Mouse (Mus musculus) cerebellum, adult 2 months (tissue): ENCODE results near the gene Zbtb8os. TPM values are rescaled to one million over a fixed set of nuclear protein-coding genes. Genes with fewer than 3 reads are reported as not detected.
A peak's percentile ranks its signal among the peaks of the same experiment; 100 is the strongest.

Source experiments
- DNase-seq, 2 experiments: peaks; one replicate each; pipeline ENCODE4 v3.0.0; 2021
- H3K27ac ChIP-seq: fragments of 200-500 bp; 2 replicates; pipeline ENCODE4 v1.5.1; 2012; ENCODE audit warnings: low read length, control low read depth, inconsistent platforms; ENCODE audit not compliant: insufficient read depth
- H3K27me3 ChIP-seq: fragments of 200-500 bp; 2 replicates; pipeline ENCODE4 v1.6.1; 2012; ENCODE audit warnings: inconsistent platforms, mild to moderate bottlenecking, low read length, moderate library complexity; ENCODE audit not compliant: control insufficient read depth, insufficient read depth
- H3K4me1 ChIP-seq: fragments of 200-500 bp; 2 replicates; pipeline ENCODE4 v1.6.1; 2011; ENCODE audit warnings: low read length; ENCODE audit not compliant: control insufficient read depth, insufficient read depth
- H3K4me3 ChIP-seq: fragments of 200-500 bp; replicated peaks from 2 replicates; pipeline ENCODE3; 2011; ENCODE audit warnings: mild to moderate bottlenecking, low read depth, low read length, control low read depth; ENCODE audit not compliant: insufficient read depth
- CTCF ChIP-seq: fragments of 200-500 bp; IDR thresholded peaks from 2 replicates; pipeline ENCODE4 v1.5.1; 2011; ENCODE audit warnings: low read depth, mild to moderate bottlenecking, control low read depth, low read length, moderate library complexity, borderline replicate concordance; ENCODE audit not compliant: insufficient read depth
- POLR2A ChIP-seq: fragments of 200-500 bp; IDR thresholded peaks from 2 replicates; pipeline ENCODE4 v1.6.1; 2011; ENCODE audit warnings: low read length, control low read depth, borderline replicate concordance; ENCODE audit not compliant: insufficient read depth
- WGBS: fragments of 180-500 bp; shearing (Covaris S2); methylation state at CpG from one replicate; pipeline ENCODE4 v1.1.7; 2018; 5-methylcytosine and 5-hydroxymethylcytosine counted together
- polyA plus RNA-seq: library from polyadenylated mRNA; depleted of rRNA; stranded (reverse); fragments of >200 nt; gene quantifications from 2 replicates; pipeline ENCODE4 v1.2.3, GENCODE M21; 2012

Zbtb8os gene
- polyA plus RNA-seq, 1 experiment = 35.3 TPM

DNA sequence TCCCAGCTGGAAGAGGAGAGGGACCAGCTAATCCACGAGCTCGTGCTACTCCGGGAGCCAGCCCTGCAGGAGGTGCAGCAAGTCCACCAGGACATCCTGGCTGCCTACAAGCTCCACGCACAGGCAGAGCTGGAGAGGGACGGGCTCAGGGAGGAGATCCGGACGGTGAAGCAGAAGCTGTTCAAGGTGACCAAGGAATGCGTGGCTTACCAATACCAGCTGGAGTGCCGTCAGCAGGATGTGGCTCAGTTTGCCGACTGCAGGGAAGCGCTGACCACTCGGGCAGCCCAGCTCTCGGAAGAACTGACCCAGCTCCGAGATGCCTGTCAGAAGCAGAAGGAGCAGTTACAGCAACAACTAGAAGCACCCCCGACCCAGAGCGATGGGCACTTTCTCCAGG, 41.8 kb upstream of the Zbtb8os start:
- 31% methylated on average over 16 of the region's 16 CpGs for WGBS
- H3K4me1 ChIP-seq = peaks cover 3% of the 10 kb centered on the region; the same call in 1 of the 2 replicates
- no peak for DNase-seq
- no peaks in the 10 kb centered on the region for H3K27me3 ChIP-seq
- H3K4me3 ChIP-seq = peak overlapping the region; percentile 23
- TF ChIP-seq POLR2A (no peak), CTCF (no peak)
- no peak overlapping the region for H3K27ac ChIP-seq

DNA sequence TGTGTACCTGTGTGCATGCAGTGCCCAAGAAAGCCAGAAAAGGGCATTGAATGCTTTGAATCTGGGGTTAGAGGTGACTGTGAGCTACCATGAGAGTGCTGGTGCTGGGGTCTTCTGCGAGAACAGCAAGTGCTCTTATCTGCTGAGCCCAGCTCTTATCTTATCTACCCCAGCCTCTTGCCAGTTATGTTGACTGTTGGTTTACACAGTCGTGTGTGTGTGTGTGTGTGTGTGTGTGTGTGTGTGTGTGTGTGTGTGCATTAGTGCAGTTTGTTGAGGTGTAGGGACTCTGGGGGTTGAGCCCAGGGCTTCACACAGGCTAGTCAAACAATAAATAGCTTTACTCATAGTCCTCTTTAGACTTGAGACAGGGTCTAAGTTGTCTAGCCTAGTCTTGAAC, 40.3 kb upstream of the Zbtb8os start:
- Histone ChIP-seq H3K4me1 (peaks cover 3% of the 10 kb centered on the region; the same call in 1 of the 2 replicates), H3K27ac (no peak overlapping the region), H3K4me3 (no peak overlapping the region), H3K27me3 (no peaks in the 10 kb centered on the region)
- TF ChIP-seq CTCF (no peak), POLR2A (no peak)
- WGBS = 87% methylated on average over 2 of the region's 2 CpGs
- no peak for DNase-seq

DNA sequence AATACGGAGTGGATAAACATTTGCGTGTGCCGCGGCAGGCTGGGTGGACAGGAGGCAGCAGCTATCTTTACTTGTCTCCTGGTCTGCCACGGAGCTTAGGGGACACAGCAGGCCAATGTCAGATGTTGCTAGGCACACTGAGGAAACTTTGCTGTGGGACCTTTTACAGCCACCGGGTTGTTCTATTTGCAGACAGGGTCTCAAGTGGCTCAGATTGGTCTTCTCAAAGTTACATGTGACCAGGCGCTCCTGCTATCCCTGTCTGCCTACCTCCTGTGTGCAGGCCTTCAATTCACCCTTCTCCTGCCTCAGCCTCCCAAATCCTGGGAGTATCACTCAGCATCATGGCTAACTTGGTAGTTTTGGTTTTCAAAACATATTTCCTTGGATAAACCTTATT, 39.4 kb upstream of the Zbtb8os start:
- H3K4me3 ChIP-seq = no peak overlapping the region
- no peak overlapping the region for H3K27ac ChIP-seq
- H3K27me3 ChIP-seq = no peaks in the 10 kb centered on the region
- 89% methylated on average over 7 of the region's 7 CpGs for WGBS
- peaks cover 3% of the 10 kb centered on the region; the same call in 1 of the 2 replicates for H3K4me1 ChIP-seq
- TF ChIP-seq POLR2A = no peak
- no peak for TF ChIP-seq CTCF
- DNase-seq = no peak

DNA sequence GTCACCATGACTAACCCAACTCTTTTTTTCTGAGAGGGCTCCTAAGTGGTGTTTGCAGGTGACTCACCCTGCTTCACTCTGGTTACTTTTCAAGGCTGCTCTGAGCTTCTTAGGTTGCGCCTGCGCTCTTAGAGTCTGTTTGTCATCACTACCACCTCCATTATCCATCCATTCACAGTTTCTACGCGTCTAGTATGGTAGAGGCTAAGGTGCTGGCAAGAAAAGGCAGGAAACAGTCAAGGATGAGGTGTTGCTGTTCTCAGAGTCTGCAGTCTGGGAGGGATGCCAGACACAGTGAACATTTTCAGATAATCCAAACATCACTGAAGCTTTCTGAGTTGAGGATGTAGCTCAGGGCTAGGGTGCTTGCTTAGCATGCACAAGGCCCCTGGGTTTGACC, 37.8 kb upstream of the Zbtb8os start:
- 83% methylated on average over 4 of the region's 4 CpGs for WGBS
- Histone ChIP-seq H3K27ac (no peak overlapping the region), H3K4me1 (peaks cover 3% of the 10 kb centered on the region; the same call in 1 of the 2 replicates), H3K4me3 (no peak overlapping the region), H3K27me3 (no peaks in the 10 kb centered on the region)
- DNase-seq = no peak
- TF ChIP-seq CTCF (no peak), POLR2A (no peak)

DNA sequence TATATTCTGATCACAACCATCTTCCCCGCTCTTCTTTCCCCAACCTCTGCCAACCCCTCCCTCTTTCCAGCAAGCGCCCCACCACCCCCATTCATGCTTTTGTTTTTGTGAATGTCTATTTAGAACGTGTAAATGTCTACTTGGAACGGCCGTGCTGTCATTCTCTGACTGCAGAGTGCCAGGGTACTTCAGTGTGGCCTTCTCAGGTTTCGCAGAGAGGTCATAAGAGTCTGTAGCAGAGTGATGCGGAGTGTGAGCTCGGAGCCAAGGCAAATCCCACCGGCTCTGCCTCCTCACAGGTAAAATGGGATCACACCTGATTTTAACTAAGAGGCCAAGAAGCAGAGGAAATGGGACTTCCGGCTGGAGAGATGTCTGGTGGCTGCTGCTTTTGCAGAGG, 36.4 kb upstream of the Zbtb8os start:
- Histone ChIP-seq H3K4me1 (peaks cover under 1% of the 10 kb centered on the region; the same call in 1 of the 2 replicates), H3K27ac (no peak overlapping the region), H3K4me3 (no peak overlapping the region), H3K27me3 (no peaks in the 10 kb centered on the region)
- 70% methylated on average over 10 of the region's 10 CpGs for WGBS
- no peak for DNase-seq
- TF ChIP-seq CTCF = no peak
- no peak for TF ChIP-seq POLR2A

GRCm38 (mm10) chr4:129303401-129303800, 32.1 kb upstream of the Zbtb8os start:
- H3K27ac ChIP-seq = no peak overlapping the region
- 27% methylated on average over 5 of the region's 5 CpGs for WGBS
- no peaks in the 10 kb centered on the region for H3K27me3 ChIP-seq
- H3K4me1 ChIP-seq = peaks cover 5% of the 10 kb centered on the region; the same call in 1 of the 2 replicates
- DNase-seq = no peak
- TF ChIP-seq CTCF (no peak), POLR2A (no peak)
- H3K4me3 ChIP-seq = no peak overlapping the region

GRCm38 (mm10) chr4:129303816-129304215, 31.7 kb upstream of the Zbtb8os start:
- TF ChIP-seq POLR2A (no peak), CTCF (no peak)
- H3K4me3 ChIP-seq = no peak overlapping the region
- WGBS = 72% methylated on average over 9 of the region's 9 CpGs

DNA sequence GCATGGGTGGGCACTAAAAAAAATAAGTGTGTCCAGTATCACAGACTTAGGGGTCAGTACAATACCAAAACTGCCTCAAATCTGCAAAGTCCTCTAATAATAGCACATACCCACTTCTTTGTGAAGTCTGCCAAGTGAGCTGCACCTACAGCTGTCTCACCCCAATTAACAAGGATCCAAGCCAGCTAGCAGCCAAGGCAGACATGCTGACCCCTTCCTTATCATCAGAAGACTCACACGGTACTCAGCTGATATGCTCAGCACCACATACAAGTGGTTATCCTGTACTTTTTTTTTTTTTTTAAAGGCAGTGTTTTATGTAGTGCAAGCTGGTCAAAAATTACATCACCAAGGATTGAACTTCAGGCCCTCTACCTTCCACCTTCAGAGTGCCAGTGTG, 31.2 kb upstream of the Zbtb8os start:
- TF ChIP-seq CTCF = no peak
- TF ChIP-seq POLR2A = no peak
- H3K4me1 ChIP-seq = peaks cover 5% of the 10 kb centered on the region; the same call in 1 of the 2 replicates
- H3K4me3 ChIP-seq = no peak overlapping the region
- no peak overlapping the region for H3K27ac ChIP-seq
- no peak for DNase-seq
- 17% methylated on average over 1 of the region's 1 CpGs for whole genome bisulfite sequencing
- no peaks in the 10 kb centered on the region for H3K27me3 ChIP-seq

More at GRCm38 (mm10) chr4:129303816-129304215, 31.7 kb upstream of the Zbtb8os start:
- DNase-seq = no peak
- Histone ChIP-seq H3K27ac (no peak overlapping the region), H3K4me1 (peaks cover 5% of the 10 kb centered on the region; the same call in 1 of the 2 replicates), H3K27me3 (no peaks in the 10 kb centered on the region)

DNA sequence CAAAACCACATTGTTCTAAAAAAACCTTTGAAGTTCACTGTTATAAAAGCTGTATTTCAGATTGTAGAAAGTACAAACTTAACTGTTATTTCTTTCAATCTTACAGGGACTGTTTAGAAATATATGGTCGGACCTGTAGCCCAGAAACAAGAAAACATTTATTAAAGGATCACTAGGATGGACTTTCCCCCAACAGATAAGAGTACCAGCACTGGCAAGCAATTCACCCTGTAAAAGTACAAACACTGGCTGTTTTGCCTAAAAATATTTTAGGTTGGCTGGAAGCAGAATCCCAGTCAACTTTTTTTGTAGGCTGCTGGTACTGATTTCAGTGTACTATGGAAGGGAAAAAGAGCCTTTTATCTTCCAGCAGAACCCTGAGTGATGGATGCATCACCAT, 27.6 kb upstream of the Zbtb8os start:
- peaks cover 5% of the 10 kb centered on the region; the same call in 1 of the 2 replicates for H3K4me1 ChIP-seq
- TF ChIP-seq POLR2A = no peak
- TF ChIP-seq CTCF = no peak
- no peak overlapping the region for H3K4me3 ChIP-seq
- WGBS = 94% methylated on average over 1 of the region's 1 CpGs
- DNase-seq = no peak
- no peak overlapping the region for H3K27ac ChIP-seq
- H3K27me3 ChIP-seq = no peaks in the 10 kb centered on the region
